ENCODE assay signal across 8 mouse cellular contexts in genomic region chr17:34604061-34604508, GRCm38 (mm10). TPM values are rescaled to one million over a fixed set of nuclear protein-coding genes. Genes with fewer than 3 reads are reported as not detected.
DNase-seq lines count a peak whose midpoint lies in the region; ATAC-seq and TF ChIP-seq lines count a peak whose summit lies in the region.

Agpat1 (plus strand) TSS chr17:34604262.

- DNase-seq in ZHBTc4 (ENCODE audit: low read depth, low spot score): peak; percentile 100
- DNase-seq in cerebellum, postnatal 4 days (ENCODE audit: low spot score in 2 of 2): peak; percentile 90 to 97
- peak; percentile 95 to 98 for DNase-seq in gastrocnemius, adult 8-10 months (ENCODE audit: low spot score in 2 of 2)
- peak; percentile 100 for DNase-seq in hindbrain, postnatal 0 days (ENCODE audit: low spot score)
- DNase-seq in left cerebral cortex, adult 18-20 months (ENCODE audit: low spot score in 2 of 2): peak; percentile 97
- DNase-seq in lung, postnatal 4 days: peak; percentile 99
- DNase-seq in retina, postnatal 1 day: peak; percentile 100
- DNase-seq in urinary bladder, adult 18-20 months (ENCODE audit: low spot score in 2 of 2): peak; percentile 80 to 98

- ATAC-seq in hindbrain, postnatal 0 days: peak; percentile 92

- peaks cover 24% of the 10 kb centered on the region for H3K4me1 ChIP-seq in hindbrain, postnatal 0 days (ENCODE audit: insufficient read depth, low read length)

- H3K9me3 ChIP-seq in hindbrain, postnatal 0 days (ENCODE audit: low read length): no peaks in the 10 kb centered on the region

- H3K36me3 ChIP-seq in hindbrain, postnatal 0 days (ENCODE audit: insufficient read depth, low read length): peaks cover 9% of the 10 kb centered on the region; the same call in 1 of the 2 replicates

- peak within 1 kb of the TSS; percentile 78 for H3K4me2 ChIP-seq in hindbrain, postnatal 0 days (ENCODE audit: low read depth, low read length)

- H3K9ac ChIP-seq in hindbrain, postnatal 0 days (replicated peaks; ENCODE audit: low read length): peak within 1 kb of the TSS; percentile 92

- under 1% methylated on average over 35 of the region's 35 CpGs for WGBS in hindbrain, postnatal 0 days

- TF ChIP-seq CTCF in hindbrain, postnatal 0 days (IDR thresholded peaks at IDR 0.05; ENCODE audit: low read depth): no peak

- H3K27ac ChIP-seq in hindbrain, postnatal 0 days: peak within 1 kb of the TSS; percentile 93

- H3K4me3 ChIP-seq in hindbrain, postnatal 0 days (ENCODE audit: low read length): peak within 1 kb of the TSS; percentile 77

- H3K27me3 ChIP-seq in hindbrain, postnatal 0 days (ENCODE audit: insufficient read depth, low read length): no peaks in the 10 kb centered on the region

RNA-seq across cellular contexts. Expression of gene Agpat1, which starts in this region (rescaled TPM):
- 100 to 1,000 TPM in 2 of 4 experiments, 10 to 100 TPM in 2; 89.5 to 104 (median 97.0) TPM for total RNA-seq in gastrocnemius, adult 8-10 months (2022)
- 306 and 322 TPM in 2 replicates for total RNA-seq in hindbrain, postnatal 0 days (2014; rRNA removed)
- 97.7 and 98.4 TPM in 2 replicates for polyA plus RNA-seq in hindbrain, postnatal 0 days (2015; fragmentation: Nextera tagmentation; extraction: Ambion mirVana)
- 100 to 1,000 TPM; 165 to 169 TPM for total RNA-seq in left cerebral cortex, adult 18-20 months (2021)

Comparison
In these comparisons a context has a peak if more than half of its experiments do, and no peak if none do; other contexts are left out.
1. Peak in every context shown above with its lines: DNase-seq, ATAC-seq, H3K4me3 ChIP-seq and H3K27ac ChIP-seq.